Mouse (Mus musculus) liver, adult 2 months (tissue): Measurements from ENCODE around the gene Csnk2b. TPM values are rescaled to one million over a fixed set of nuclear protein-coding genes. Genes with fewer than 3 reads are reported as not detected.
"Not testable (repeated sequence)": the region's sequence is repeated elsewhere in the genome, so short reads cannot be mapped to it uniquely, and the experiment has no call there.

Experiments used
- DNase-seq: peaks from one replicate; pipeline ENCODE4 v3.0.0-alpha.2; 2011; ENCODE audit warnings: low read depth, low spot score; ENCODE audit errors: extremely low read depth
- H3K27ac ChIP-seq: fragments of 200-500 bp; replicated peaks from 2 replicates; pipeline ENCODE4 v1.5.1; 2012; ENCODE audit warnings: low read depth, mild to moderate bottlenecking, control low read depth, inconsistent platforms, low read length; ENCODE audit not compliant: insufficient read depth
- H3K27me3 ChIP-seq: fragments of 200-500 bp; 2 replicates; pipeline ENCODE4 v1.6.1; 2012; ENCODE audit warnings: mild to moderate bottlenecking, moderate library complexity, low read length, inconsistent platforms; ENCODE audit not compliant: control insufficient read depth, insufficient read depth
- H3K36me3 ChIP-seq: fragments of 200-500 bp; 2 replicates; pipeline ENCODE4 v1.6.1; 2012; ENCODE audit warnings: low read length, inconsistent platforms; ENCODE audit not compliant: control insufficient read depth, insufficient read depth
- H3K4me1 ChIP-seq: fragments of 200-500 bp; 2 replicates; pipeline ENCODE4 v1.6.1; 2011; ENCODE audit warnings: low read length; ENCODE audit not compliant: control insufficient read depth, insufficient read depth
- H3K4me3 ChIP-seq: fragments of 200-500 bp; 2 replicates; pipeline ENCODE4 v1.5.1; 2011; ENCODE audit warnings: low read depth, mild to moderate bottlenecking, control low read depth, low read length, moderate library complexity; ENCODE audit not compliant: insufficient read depth
- H3K79me2 ChIP-seq: fragments of 200-500 bp; 2 replicates; pipeline ENCODE4 v1.6.1; 2012; ENCODE audit warnings: inconsistent platforms, mild to moderate bottlenecking, low read length, moderate library complexity; ENCODE audit not compliant: control insufficient read depth, insufficient read depth
- H3K9ac ChIP-seq: fragments of 200-500 bp; 2 replicates; pipeline ENCODE4 v1.6.1; 2012; ENCODE audit warnings: low read depth, mild to moderate bottlenecking, control low read depth, inconsistent platforms, low read length
- CTCF ChIP-seq: fragments of 200-500 bp; IDR thresholded peaks from 2 replicates; pipeline ENCODE4 v1.5.1; 2011; ENCODE audit warnings: low read depth, low read length, control low read depth
- POLR2A ChIP-seq: fragments of 200-500 bp; IDR thresholded peaks from 2 replicates; pipeline ENCODE4 v1.6.1; 2011; ENCODE audit warnings: low read length, control low read depth; ENCODE audit not compliant: insufficient read depth; ENCODE audit errors: extremely low read depth
- WGBS: fragments of 180-500 bp; shearing (Covaris S2); methylation state at CpG from one replicate; pipeline ENCODE4 v1.1.7; 2018; 5-methylcytosine and 5-hydroxymethylcytosine counted together
- polyA plus RNA-seq: library from polyadenylated mRNA; depleted of rRNA; stranded (reverse); fragments of >200 nt; gene quantifications from 2 replicates; pipeline ENCODE4 v1.2.3, GENCODE M21; 2012
- total RNA-seq: library from RNA; depleted of rRNA; stranded (reverse); fragments of >200 nt; gene quantifications from 2 replicates; pipeline ENCODE4 v1.2.3, GENCODE M21; 2014

Gene Csnk2b
- total and polyA plus RNA-seq, 2 experiments, result 60.9 to 228 TPM

GRCm38 (mm10) chr17:35131038-35131437 lies 9.2 kb upstream of the Csnk2b start:
- peak overlapping the region; percentile 80 for H3K9ac ChIP-seq
- peaks cover 19% of the 10 kb centered on the region for H3K4me1 ChIP-seq
- TF ChIP-seq CTCF, result no peak
- no peak for TF ChIP-seq POLR2A
- WGBS, result 23% methylated on average over 8 of the region's 8 CpGs
- peak overlapping the region; percentile 69 for H3K4me3 ChIP-seq
- peaks cover 19% of the 10 kb centered on the region; the same call in 1 of the 2 replicates for H3K79me2 ChIP-seq
- no peak for DNase-seq
- peaks cover 7% of the 10 kb centered on the region; the same call in 1 of the 2 replicates for H3K36me3 ChIP-seq
- H3K27me3 ChIP-seq, result no peaks in the 10 kb centered on the region
- peak overlapping the region; percentile 85 for H3K27ac ChIP-seq

GRCm38 (mm10) chr17:35128996-35129395 lies 7.1 kb upstream of the Csnk2b start:
- peaks cover 15% of the 10 kb centered on the region; the same call in 1 of the 2 replicates for H3K79me2 ChIP-seq
- H3K27ac ChIP-seq, result no peak overlapping the region
- DNase-seq, result no peak
- no peak overlapping the region for H3K4me3 ChIP-seq
- no peak for TF ChIP-seq POLR2A
- no peak for TF ChIP-seq CTCF
- peaks cover 7% of the 10 kb centered on the region; the same call in 1 of the 2 replicates for H3K36me3 ChIP-seq
- H3K4me1 ChIP-seq, result peaks cover 25% of the 10 kb centered on the region
- 63% methylated on average over 11 of the region's 11 CpGs for WGBS
- H3K27me3 ChIP-seq, result no peaks in the 10 kb centered on the region
- no peak overlapping the region for H3K9ac ChIP-seq

GRCm38 (mm10) chr17:35127017-35127416 lies 5.2 kb upstream of the Csnk2b start:
- DNase-seq, result no peak
- H3K9ac ChIP-seq, result peak overlapping the region; percentile 92
- peaks cover 18% of the 10 kb centered on the region; the same call in 1 of the 2 replicates for H3K79me2 ChIP-seq
- TF ChIP-seq POLR2A, result no peak
- TF ChIP-seq CTCF, result no peak
- peak overlapping the region; percentile 94 for H3K27ac ChIP-seq
- peaks cover 11% of the 10 kb centered on the region; the same call in 1 of the 2 replicates for H3K36me3 ChIP-seq
- no peaks in the 10 kb centered on the region for H3K27me3 ChIP-seq
- 42% methylated on average over 13 of the region's 13 CpGs for WGBS
- H3K4me3 ChIP-seq, result peak overlapping the region; percentile 95; the same call in 1 of the 2 replicates
- H3K4me1 ChIP-seq, result peaks cover 21% of the 10 kb centered on the region

GRCm38 (mm10) chr17:35126206-35126611 lies 4.4 kb upstream of the Csnk2b start, which contains the start of gene D17H6S53E:
TSS of gene D17H6S53E (plus strand) at chr17:35126373.
- Histone ChIP-seq H3K9ac (peak within 1 kb of the TSS; percentile 92), H3K27me3 (no peaks in the 10 kb centered on the region), H3K27ac (peak within 1 kb of the TSS; percentile 94), H3K4me3 (peak within 1 kb of the TSS; percentile 95), H3K36me3 (peaks cover 11% of the 10 kb centered on the region; the same call in 1 of the 2 replicates), H3K79me2 (peaks cover 18% of the 10 kb centered on the region; the same call in 1 of the 2 replicates), H3K4me1 (peaks cover 21% of the 10 kb centered on the region)
- WGBS, result under 1% methylated on average over 36 of the region's 36 CpGs
- peak; percentile 69; the same call in 1 of the 2 replicates for TF ChIP-seq POLR2A
- no peak for TF ChIP-seq CTCF
- peak; percentile 56 for DNase-seq

GRCm38 (mm10) chr17:35125578-35125977 lies 3.7 kb upstream of the Csnk2b start:
- peaks cover 11% of the 10 kb centered on the region; the same call in 1 of the 2 replicates for H3K36me3 ChIP-seq
- peak overlapping the region; percentile 92 for H3K9ac ChIP-seq
- peak overlapping the region; percentile 95 for H3K4me3 ChIP-seq
- peaks cover 22% of the 10 kb centered on the region for H3K79me2 ChIP-seq
- peak overlapping the region; percentile 94 for H3K27ac ChIP-seq
- peak; percentile 80 for DNase-seq
- no peaks in the 10 kb centered on the region for H3K27me3 ChIP-seq
- peaks cover 20% of the 10 kb centered on the region for H3K4me1 ChIP-seq
- 18% methylated on average over 6 of the region's 6 CpGs for WGBS
- TF ChIP-seq CTCF (no peak), POLR2A (0 out of 2 replicates have a peak, but pooled peaks have one; percentile 23)

GRCm38 (mm10) chr17:35125081-35125480 lies 3.2 kb upstream of the Csnk2b start:
- H3K9ac ChIP-seq, result no peak overlapping the region
- TF ChIP-seq POLR2A (no peak), CTCF (no peak)
- H3K4me1 ChIP-seq, result peaks cover 20% of the 10 kb centered on the region

GRCm38 (mm10) chr17:35124261-35124896 lies 2.5 kb upstream of the Csnk2b start:
- Histone ChIP-seq H3K36me3 (peaks cover 11% of the 10 kb centered on the region; the same call in 1 of the 2 replicates), H3K4me1 (peaks cover 23% of the 10 kb centered on the region), H3K79me2 (peaks cover 24% of the 10 kb centered on the region)
- 85% methylated on average over 12 of the region's 12 CpGs for WGBS
- H3K9ac ChIP-seq, H3K4me3 ChIP-seq, H3K27ac ChIP-seq, H3K27me3 ChIP-seq: not testable (repeated sequence)
- peak; percentile 38 for DNase-seq

More at GRCm38 (mm10) chr17:35125081-35125480, 3.2 kb upstream of the Csnk2b start:
- Histone ChIP-seq H3K4me3 (no peak overlapping the region), H3K36me3 (peaks cover 7% of the 10 kb centered on the region; the same call in 1 of the 2 replicates), H3K27ac (peak overlapping the region; percentile 94), H3K27me3 (no peaks in the 10 kb centered on the region), H3K79me2 (peaks cover 24% of the 10 kb centered on the region)
- WGBS, result 100% methylated on average over 1 of the region's 1 CpGs
- DNase-seq, result no peak

GRCm38 (mm10) chr17:35123287-35123686 lies 1.4 kb upstream of the Csnk2b start:
- peaks cover 23% of the 10 kb centered on the region for H3K4me1 ChIP-seq
- WGBS, result 90% methylated on average over 9 of the region's 9 CpGs
- DNase-seq, H3K4me3 ChIP-seq, H3K27me3 ChIP-seq, H3K27ac ChIP-seq, H3K9ac ChIP-seq: not testable (repeated sequence)
- H3K79me2 ChIP-seq, result peaks cover 20% of the 10 kb centered on the region
- H3K36me3 ChIP-seq, result peaks cover 10% of the 10 kb centered on the region; the same call in 1 of the 2 replicates
